8 mouse cellular contexts compared by ENCODE assay signal in the genomic region with DNA sequence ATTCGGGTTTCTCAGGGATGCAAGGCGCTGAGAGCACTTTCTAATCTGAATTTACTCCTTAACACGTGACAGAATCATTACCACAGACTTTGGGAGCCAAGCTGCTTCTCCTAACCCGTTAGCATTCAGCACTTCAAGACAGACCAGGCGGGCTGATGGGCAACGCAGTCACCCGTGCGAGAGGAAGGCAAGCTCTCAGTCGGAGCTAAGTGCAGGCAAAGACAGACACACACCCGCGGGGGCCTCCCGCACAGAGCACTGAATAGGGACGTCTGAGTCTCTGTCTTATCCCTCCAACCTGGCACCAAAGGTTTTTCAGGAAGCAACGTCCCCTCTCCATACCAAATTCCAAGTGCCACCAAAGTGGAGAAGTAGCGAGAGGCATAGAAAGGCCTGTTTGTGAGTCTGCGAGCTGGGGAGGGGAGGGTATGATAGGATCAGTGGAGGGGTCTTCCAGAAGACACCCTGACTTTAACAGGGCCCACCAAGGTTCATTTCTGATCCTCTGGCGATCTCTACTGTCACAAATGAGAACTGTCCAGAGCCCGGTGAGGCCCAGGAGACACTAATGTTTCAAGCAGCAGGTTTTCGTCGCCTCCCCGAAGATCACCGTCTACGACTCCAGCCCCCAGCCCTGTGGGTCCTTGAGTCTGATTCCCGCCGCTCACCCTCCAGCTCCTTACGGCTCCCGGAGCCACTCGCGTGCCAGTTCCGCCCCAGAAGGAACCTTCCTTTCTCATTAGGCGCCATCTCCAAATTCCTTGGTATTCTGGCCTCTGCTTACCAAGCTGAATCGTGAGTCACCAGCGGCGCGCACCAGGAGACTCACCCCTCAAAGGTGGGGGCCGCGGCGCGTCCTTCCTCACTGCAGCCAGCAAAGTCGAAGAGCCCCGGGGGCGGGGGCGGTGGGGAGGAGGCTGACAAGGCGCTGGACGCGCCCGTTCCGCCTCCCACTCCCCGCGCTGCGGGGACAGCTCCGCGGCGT. TPM values are rescaled to one million over a fixed set of nuclear protein-coding genes. Genes with fewer than 3 reads are reported as not detected.
DNase-seq lines count a peak whose midpoint lies in the region; ATAC-seq and TF ChIP-seq lines count a peak whose summit lies in the region.

A gene (minus strand): TSS at position 973 of the 985 bp plus-strand sequence.

- TF ChIP-seq CTCF in hindbrain, postnatal 0 days (IDR thresholded peaks at IDR 0.05; ENCODE audit: low read depth) = peak; percentile 45

- ATAC-seq in liver, embryonic 11.5 days (replicated peaks; ENCODE audit: low FRiP score) = 0 out of 2 replicates have a peak, but pooled peaks have one; percentile 41
- no peak for ATAC-seq in embryonic facial prominence, embryonic 12.5 days (ENCODE audit: insufficient number of reproducible peaks, insufficient read depth, low FRiP score, low TSS enrichment)
- ATAC-seq in hindbrain, postnatal 0 days = peak; percentile 68
- 0 out of 2 replicates have a peak, but pooled peaks have one; percentile 15 for ATAC-seq in neural tube, embryonic 13.5 days (ENCODE audit: low read depth)

- H3K4me3 ChIP-seq in liver, embryonic 11.5 days (ENCODE audit: low read depth, low read length) = peak within 1 kb of the TSS; percentile 22
- H3K4me3 ChIP-seq in embryonic facial prominence, embryonic 12.5 days = peak within 1 kb of the TSS; percentile 33
- H3K4me3 ChIP-seq in hindbrain, postnatal 0 days (ENCODE audit: low read length) = peak within 1 kb of the TSS; percentile 39
- H3K4me3 ChIP-seq in neural tube, embryonic 13.5 days = peak within 1 kb of the TSS; percentile 36

- H3K27ac ChIP-seq in liver, embryonic 11.5 days (ENCODE audit: low read depth, low read length) = no peak within 1 kb of the TSS
- H3K27ac ChIP-seq in embryonic facial prominence, embryonic 12.5 days = no peak within 1 kb of the TSS
- H3K27ac ChIP-seq in hindbrain, postnatal 0 days = no peak within 1 kb of the TSS
- peak within 1 kb of the TSS; percentile 33; the same call in 1 of the 2 replicates for H3K27ac ChIP-seq in neural tube, embryonic 13.5 days (replicated peaks)

- DNase-seq in liver, embryonic 11.5 days (ENCODE audit: low spot score) = no peak
- DNase-seq in liver = no peak
- peak; percentile 52 for DNase-seq in hindbrain, postnatal 0 days (ENCODE audit: low spot score)
- no peak for DNase-seq in thymus, postnatal 14 days
- DNase-seq in urinary bladder, postnatal 25 days (ENCODE audit: low spot score) = no peak
- DNase-seq in left cerebral cortex, postnatal 25 days (ENCODE audit: low spot score in 2 of 2) = no peak

- WGBS in liver, embryonic 11.5 days = 1% methylated on average over 54 of the region's 54 CpGs
- WGBS in embryonic facial prominence, embryonic 12.5 days = under 1% methylated on average over 54 of the region's 54 CpGs
- under 1% methylated on average over 48 of the region's 54 CpGs for WGBS in hindbrain, postnatal 0 days
- under 1% methylated on average over 47 of the region's 54 CpGs for WGBS in neural tube, embryonic 13.5 days

- peaks cover 95% of the 10 kb centered on the region for H3K27me3 ChIP-seq in liver, embryonic 11.5 days (replicated peaks; ENCODE audit: control insufficient read depth, insufficient read depth, low read length)
- H3K27me3 ChIP-seq in embryonic facial prominence, embryonic 12.5 days = peaks cover 97% of the 10 kb centered on the region
- peaks cover 90% of the 10 kb centered on the region for H3K27me3 ChIP-seq in hindbrain, postnatal 0 days (ENCODE audit: insufficient read depth, low read length)
- H3K27me3 ChIP-seq in neural tube, embryonic 13.5 days = peaks cover 96% of the 10 kb centered on the region

- no peak within 1 kb of the TSS for H3K9ac ChIP-seq in liver, embryonic 11.5 days (ENCODE audit: low read depth, low read length)
- H3K9ac ChIP-seq in embryonic facial prominence, embryonic 12.5 days = no peak within 1 kb of the TSS
- H3K9ac ChIP-seq in hindbrain, postnatal 0 days (replicated peaks; ENCODE audit: low read length) = peak within 1 kb of the TSS; percentile 19
- peak within 1 kb of the TSS; percentile 54 for H3K9ac ChIP-seq in neural tube, embryonic 13.5 days

- H3K4me2 ChIP-seq in liver, embryonic 11.5 days = peak within 1 kb of the TSS; percentile 59
- H3K4me2 ChIP-seq in embryonic facial prominence, embryonic 12.5 days (replicated peaks) = peak within 1 kb of the TSS; percentile 63
- peak within 1 kb of the TSS; percentile 60 for H3K4me2 ChIP-seq in hindbrain, postnatal 0 days (ENCODE audit: low read depth, low read length)
- peak within 1 kb of the TSS; percentile 57 for H3K4me2 ChIP-seq in neural tube, embryonic 13.5 days

- H3K36me3 ChIP-seq in liver, embryonic 11.5 days (ENCODE audit: control insufficient read depth, insufficient read depth, low read length) = no peaks in the 10 kb centered on the region
- no peaks in the 10 kb centered on the region for H3K36me3 ChIP-seq in embryonic facial prominence, embryonic 12.5 days
- no peaks in the 10 kb centered on the region for H3K36me3 ChIP-seq in hindbrain, postnatal 0 days (ENCODE audit: insufficient read depth, low read length)
- no peaks in the 10 kb centered on the region for H3K36me3 ChIP-seq in neural tube, embryonic 13.5 days

- intact Hi-C loops in left cerebral cortex, postnatal 25 days (cut with DNase I) = loop anchor here (5.0 kb wide), 1 partner anchor 844 kb away; no protein-coding TSS in a partner anchor

- H3K9me3 ChIP-seq in liver, embryonic 11.5 days (ENCODE audit: control insufficient read depth, low read length) = no peaks in the 10 kb centered on the region
- no peaks in the 10 kb centered on the region for H3K9me3 ChIP-seq in embryonic facial prominence, embryonic 12.5 days
- no peaks in the 10 kb centered on the region for H3K9me3 ChIP-seq in hindbrain, postnatal 0 days (ENCODE audit: low read length)
- H3K9me3 ChIP-seq in neural tube, embryonic 13.5 days = no peaks in the 10 kb centered on the region

- H3K4me1 ChIP-seq in liver, embryonic 11.5 days (replicated peaks; ENCODE audit: control insufficient read depth, insufficient read depth, low read length) = no peaks in the 10 kb centered on the region; the same call in 1 of the 2 replicates
- H3K4me1 ChIP-seq in embryonic facial prominence, embryonic 12.5 days = peaks cover 15% of the 10 kb centered on the region
- peaks cover 6% of the 10 kb centered on the region; the same call in 1 of the 2 replicates for H3K4me1 ChIP-seq in hindbrain, postnatal 0 days (ENCODE audit: insufficient read depth, low read length)
- H3K4me1 ChIP-seq in neural tube, embryonic 13.5 days (replicated peaks) = peaks cover 33% of the 10 kb centered on the region

RNA-seq across cellular contexts. Expression of the gene that starts here (rescaled TPM):
- 0.12 and 0.26 TPM in 2 replicates for polyA plus RNA-seq in liver, embryonic 11.5 days (2014; fragmentation: Nextera tagmentation; extraction: Ambion mirVana)
- polyA plus RNA-seq in embryonic facial prominence, embryonic 12.5 days (2016; fragmentation: Nextera tagmentation; extraction: Ambion mirVana) = 0.24 and 0.33 TPM in 2 replicates
- 17.8 and 40.7 TPM in 2 replicates for total RNA-seq in hindbrain, postnatal 0 days (2014; rRNA removed)
- 10.5 and 10.9 TPM in 2 replicates for polyA plus RNA-seq in hindbrain, postnatal 0 days (2015; fragmentation: Nextera tagmentation; extraction: Ambion mirVana)
- 2.5 and 4.5 TPM in 2 replicates for polyA plus RNA-seq in neural tube, embryonic 13.5 days (2015; fragmentation: Nextera tagmentation; extraction: Ambion mirVana)
- 1 to 10 TPM; 6.0 to 6.5 TPM for total RNA-seq in left cerebral cortex, postnatal 25 days (2021)

Comparison
In these comparisons a context has a peak if more than half of its experiments do, and no peak if none do; other contexts are left out.
1. Peak in ATAC-seq, H3K4me3 ChIP-seq and H3K4me2 ChIP-seq in liver, embryonic 11.5 days; RNA of the gene not detected or under 1 TPM.
2. H3K9ac ChIP-seq: peak in hindbrain, postnatal 0 days (single experiment) and neural tube, embryonic 13.5 days (single experiment); none in liver, embryonic 11.5 days (single experiment) and embryonic facial prominence, embryonic 12.5 days (single experiment).
3. Peak in every context shown above with its lines, with median percentiles within 50 percentile points of each other: H3K4me2 ChIP-seq and H3K4me3 ChIP-seq.